Mouse (Mus musculus) cerebellum, adult 2 months (tissue): ENCODE data around the gene Bcan.
A peak's percentile ranks its signal among the peaks of the same experiment; 100 is the strongest.

Experiments used
- CTCF ChIP-seq: fragments of 200-500 bp; IDR thresholded peaks from 2 replicates; pipeline ENCODE4 v1.5.1; 2011; ENCODE audit warnings: low read depth, mild to moderate bottlenecking, control low read depth, low read length, moderate library complexity, borderline replicate concordance; ENCODE audit not compliant: insufficient read depth
- POLR2A ChIP-seq: fragments of 200-500 bp; IDR thresholded peaks from 2 replicates; pipeline ENCODE4 v1.6.1; 2011; ENCODE audit warnings: low read length, control low read depth, borderline replicate concordance; ENCODE audit not compliant: insufficient read depth

GRCm38 (mm10) chr3:88027434-88028186, 27.6 kb upstream of the Bcan start, which contains the start of gene Hapln2:
- TF ChIP-seq CTCF (peak; percentile 20; the same call in 1 of the 2 replicates), POLR2A (no peak)
